Comparison of ENCODE assay signal across 25 mouse cellular contexts in genomic region chr5:128677373-128677772, GRCm38 (mm10). TPM values are rescaled to one million over a fixed set of nuclear protein-coding genes. Genes with fewer than 3 reads are reported as not detected.
DNase-seq lines count a peak whose midpoint lies in the region; ATAC-seq and TF ChIP-seq lines count a peak whose summit lies in the region.
"Had no signal": no experiment of that assay in that cellular context is flagged by ENCODE, and none has a peak within 500 bp of the region (broad histone marks: within the 10 kb centered on the region; RNA-seq: fewer than 3 reads in every experiment).

No protein-coding gene starts in this region.

- no peak overlapping the region for H3K9ac ChIP-seq in lung, embryonic 14.5 days
- no peak overlapping the region for H3K9ac ChIP-seq in lung, embryonic 16.5 days (ENCODE audit: low read length)
- no peak overlapping the region for H3K9ac ChIP-seq in stomach, embryonic 15.5 days
- no peak overlapping the region for H3K9ac ChIP-seq in stomach, postnatal 0 days (ENCODE audit: low read length)
- H3K9ac ChIP-seq: embryonic facial prominence, embryonic 13.5 days; embryonic facial prominence, embryonic 15.5 days; forebrain, embryonic 12.5 days had no signal

- no peaks in the 10 kb centered on the region; the same call in 1 of the 2 replicates for H3K4me1 ChIP-seq in lung, embryonic 14.5 days (ENCODE audit: insufficient read depth)
- H3K4me1 ChIP-seq in lung, embryonic 16.5 days (replicated peaks; ENCODE audit: control insufficient read depth, insufficient read depth, low read length): peaks cover 6% of the 10 kb centered on the region; the same call in 1 of the 2 replicates
- H3K4me1 ChIP-seq in stomach, embryonic 15.5 days: no peaks in the 10 kb centered on the region
- H3K4me1 ChIP-seq in stomach, postnatal 0 days (replicated peaks; ENCODE audit: control insufficient read depth, insufficient read depth): no peaks in the 10 kb centered on the region
- H3K4me1 ChIP-seq: forebrain, embryonic 10.5 days; forebrain, embryonic 12.5 days had no signal

- no peak overlapping the region for H3K4me3 ChIP-seq in lung, embryonic 14.5 days (ENCODE audit: low read depth, low read length)
- no peak overlapping the region for H3K4me3 ChIP-seq in lung, embryonic 16.5 days (ENCODE audit: low read length)
- no peak overlapping the region for H3K4me3 ChIP-seq in stomach, embryonic 15.5 days (replicated peaks)
- no peak overlapping the region for H3K4me3 ChIP-seq in stomach, postnatal 0 days (ENCODE audit: low read depth, low read length)
- H3K4me3 ChIP-seq: embryonic facial prominence, embryonic 13.5 days; embryonic facial prominence, embryonic 15.5 days; erythroblast, embryonic 14.5 days; forebrain, embryonic 10.5 days; forebrain, embryonic 12.5 days had no signal

- H3K36me3 ChIP-seq in lung, embryonic 14.5 days (ENCODE audit: insufficient read depth): no peaks in the 10 kb centered on the region
- H3K36me3 ChIP-seq in lung, embryonic 16.5 days (ENCODE audit: control insufficient read depth, insufficient read depth, low read length): no peaks in the 10 kb centered on the region
- no peaks in the 10 kb centered on the region for H3K36me3 ChIP-seq in stomach, embryonic 15.5 days
- no peaks in the 10 kb centered on the region for H3K36me3 ChIP-seq in stomach, postnatal 0 days (ENCODE audit: control insufficient read depth, insufficient read depth, low read length)
- H3K36me3 ChIP-seq: embryonic facial prominence, embryonic 13.5 days; embryonic facial prominence, embryonic 15.5 days; forebrain, embryonic 10.5 days; forebrain, embryonic 12.5 days had no signal

- H3K9me3 ChIP-seq in lung, embryonic 14.5 days (ENCODE audit: low read depth, low read length): no peaks in the 10 kb centered on the region
- H3K9me3 ChIP-seq in lung, embryonic 16.5 days (ENCODE audit: control insufficient read depth, low read length): no peaks in the 10 kb centered on the region
- H3K9me3 ChIP-seq in stomach, embryonic 15.5 days: no peaks in the 10 kb centered on the region
- no peaks in the 10 kb centered on the region for H3K9me3 ChIP-seq in stomach, postnatal 0 days (ENCODE audit: control insufficient read depth, low read length)
- H3K9me3 ChIP-seq: embryonic facial prominence, embryonic 13.5 days; embryonic facial prominence, embryonic 15.5 days; forebrain, embryonic 10.5 days had no signal

- 64% methylated on average over 4 of the region's 4 CpGs for WGBS in lung, embryonic 14.5 days
- 58% methylated on average over 4 of the region's 4 CpGs for WGBS in lung, embryonic 16.5 days
- 86% methylated on average over 4 of the region's 4 CpGs for WGBS in stomach, embryonic 15.5 days
- 76% methylated on average over 4 of the region's 4 CpGs for WGBS in stomach, postnatal 0 days

- 0 out of 2 replicates have a peak overlapping the region, but pooled peaks have one; percentile 4 for H3K4me2 ChIP-seq in lung, embryonic 14.5 days
- H3K4me2 ChIP-seq in lung, embryonic 16.5 days (ENCODE audit: low read depth, low read length): no peak overlapping the region
- no peak overlapping the region for H3K4me2 ChIP-seq in stomach, embryonic 15.5 days
- no peak overlapping the region for H3K4me2 ChIP-seq in stomach, postnatal 0 days (replicated peaks; ENCODE audit: low read depth)
- H3K4me2 ChIP-seq: embryonic facial prominence, embryonic 13.5 days; embryonic facial prominence, embryonic 15.5 days; forebrain, embryonic 12.5 days had no signal

- TF ChIP-seq CTCF in lung, embryonic 14.5 days (IDR thresholded peaks at IDR 0.05; ENCODE audit: low read depth): no peak
- no peak for TF ChIP-seq CTCF in stomach, postnatal 0 days (IDR thresholded peaks at IDR 0.05; ENCODE audit: low read depth)

- H3K27me3 ChIP-seq in lung, embryonic 14.5 days (ENCODE audit: insufficient read depth, low read length): no peaks in the 10 kb centered on the region
- H3K27me3 ChIP-seq in lung, embryonic 16.5 days (ENCODE audit: control insufficient read depth, insufficient read depth, low read depth, low read length): no peaks in the 10 kb centered on the region
- H3K27me3 ChIP-seq in stomach, embryonic 15.5 days (replicated peaks): no peaks in the 10 kb centered on the region
- no peaks in the 10 kb centered on the region for H3K27me3 ChIP-seq in stomach, postnatal 0 days (ENCODE audit: control insufficient read depth, insufficient read depth, low read length)
- H3K27me3 ChIP-seq: embryonic facial prominence, embryonic 13.5 days; embryonic facial prominence, embryonic 15.5 days; forebrain, embryonic 12.5 days had no signal

- peak; percentile 46; the same call in 1 of the 2 replicates for ATAC-seq in lung, embryonic 14.5 days (ENCODE audit: insufficient read depth)
- peak; percentile 63 for ATAC-seq in lung, embryonic 16.5 days (ENCODE audit: low read depth)
- ATAC-seq in stomach, embryonic 15.5 days (ENCODE audit: insufficient read depth, low FRiP score, low read depth): no peak
- no peak for ATAC-seq in stomach, postnatal 0 days (ENCODE audit: low FRiP score, low TSS enrichment)
- ATAC-seq: forebrain, embryonic 14.5 days had no signal

- H3K27ac ChIP-seq in lung, embryonic 14.5 days (ENCODE audit: low read depth): peak overlapping the region; percentile 72; the same call in 1 of the 2 replicates
- peak overlapping the region; percentile 87 for H3K27ac ChIP-seq in lung, embryonic 16.5 days (ENCODE audit: low read length)
- peak overlapping the region; percentile 48; the same call in 1 of the 2 replicates for H3K27ac ChIP-seq in stomach, embryonic 15.5 days
- no peak overlapping the region for H3K27ac ChIP-seq in stomach, postnatal 0 days (replicated peaks)
- H3K27ac ChIP-seq: embryonic facial prominence, embryonic 13.5 days; embryonic facial prominence, embryonic 15.5 days; forebrain, embryonic 10.5 days; forebrain, embryonic 12.5 days had no signal

- DNase-seq in lung, embryonic 14.5 days: peak; percentile 57
- no peak for DNase-seq in lung, postnatal 14 days
- no peak for DNase-seq in lung, postnatal 10 days
- DNase-seq in stomach, postnatal 0 days (ENCODE audit: low spot score): no peak
- no peak for DNase-seq in kidney, postnatal 36 days
- DNase-seq: adrenal gland, adult 2 months; adrenal gland, postnatal 10 days; adrenal gland, postnatal 25 days; cerebellum, adult 11 months; cerebellum, adult 18-20 months; cerebellum, adult 8-10 months; cerebellum, adult 9-11 months; cerebellum, postnatal 14 days; cerebellum, postnatal 36 days; embryo, embryonic 11 days had no signal

- TF ChIP-seq EP300 in stomach, postnatal 0 days (optimal IDR thresholded peaks at IDR 0.05): no peak

RNA-seq across cellular contexts. Expression of gene Piwil1, which starts 25.0 kb away (rescaled TPM):
- polyA plus RNA-seq in lung, embryonic 14.5 days (2014; fragmentation: Nextera tagmentation; extraction: Ambion mirVana): not detected in 2 replicates
- polyA plus RNA-seq in lung, embryonic 16.5 days (2015; fragmentation: Nextera tagmentation; extraction: Ambion mirVana): not detected in 2 replicates
- polyA plus RNA-seq in stomach, embryonic 15.5 days (2015; fragmentation: Nextera tagmentation; extraction: Ambion mirVana): not detected in 2 replicates
- polyA plus RNA-seq in stomach, postnatal 0 days (2015; fragmentation: Nextera tagmentation; extraction: Ambion mirVana): not detected in 2 replicates
- polyA plus RNA-seq: C2C12; embryonic facial prominence, embryonic 11.5 days; embryonic facial prominence, embryonic 13.5 days; embryonic facial prominence, embryonic 15.5 days; erythroblast, embryonic 14.5 days; forebrain, embryonic 10.5 days; forebrain, embryonic 12.5 days; forebrain, embryonic 14.5 days had no signal

Comparison
In these comparisons a context has a peak if more than half of its experiments do, and no peak if none do; other contexts are left out.
1. ATAC-seq: peak in lung, embryonic 14.5 days (single experiment) and lung, embryonic 16.5 days (single experiment); none in stomach, embryonic 15.5 days (single experiment) and stomach, postnatal 0 days (single experiment).